Mouse (Mus musculus): ENCODE data around the gene Ppp1r12b. TPM values are rescaled to one million over a fixed set of nuclear protein-coding genes. Genes with fewer than 3 reads are reported as not detected.

Gene Ppp1r12b
- polyA plus RNA-seq, 1 experiment from 2014 or later = 7.6 TPM

GRCm38 (mm10) chr1:134753751-134754630 lies 201.8 kb downstream of the Ppp1r12b start:
- peaks cover 44% of the 10 kb centered on the region for H3K4me1 ChIP-seq (ENCODE audit: control insufficient read depth, insufficient read depth, low read length)
- H3K27ac ChIP-seq (ENCODE audit: low read depth, low read length) = peak overlapping the region; percentile 57
- 35% methylated on average over 13 of the region's 13 CpGs for WGBS
- no peak overlapping the region for H3K4me2 ChIP-seq (replicated peaks; ENCODE audit: low read depth, low read length)
- no peaks in the 10 kb centered on the region for H3K9me3 ChIP-seq (ENCODE audit: control insufficient read depth, low read length)
- no peaks in the 10 kb centered on the region for H3K27me3 ChIP-seq (ENCODE audit: control insufficient read depth, insufficient read depth, low read length)
- peak; percentile 47; the same call in 1 of the 2 replicates for ATAC-seq (ENCODE audit: low FRiP score, low TSS enrichment)
- no peak overlapping the region for H3K4me3 ChIP-seq (ENCODE audit: low read length)
- H3K9ac ChIP-seq (ENCODE audit: low read depth, low read length) = no peak overlapping the region
- H3K36me3 ChIP-seq (ENCODE audit: control insufficient read depth, insufficient read depth, low read length) = no peaks in the 10 kb centered on the region

- Histone ChIP-seq H3K36me3 (ENCODE audit: control insufficient read depth, insufficient read depth, low read length) (no peaks in the 10 kb centered on the region), H3K27ac (ENCODE audit: low read depth, low read length) (no peak overlapping the region), H3K9ac (ENCODE audit: low read depth, low read length) (no peak overlapping the region), H3K27me3 (ENCODE audit: control insufficient read depth, insufficient read depth, low read length) (no peaks in the 10 kb centered on the region), H3K9me3 (ENCODE audit: control insufficient read depth, low read length) (no peaks in the 10 kb centered on the region), H3K4me1 (ENCODE audit: control insufficient read depth, insufficient read depth, low read length) (peaks cover 45% of the 10 kb centered on the region), H3K4me3 (ENCODE audit: low read length) (no peak overlapping the region), H3K4me2 (replicated peaks; ENCODE audit: low read depth, low read length) (no peak overlapping the region)
- 89% methylated on average over 5 of the region's 5 CpGs for WGBS
- no peak for ATAC-seq (ENCODE audit: low FRiP score, low TSS enrichment)
Observed at GRCm38 (mm10) chr1:134752447-134752846, 203.3 kb downstream of the Ppp1r12b start.

GRCm38 (mm10) chr1:134749889-134750288 lies 205.9 kb downstream of the Ppp1r12b start:
- Histone ChIP-seq H3K4me2 (replicated peaks; ENCODE audit: low read depth, low read length) (no peak overlapping the region), H3K9me3 (ENCODE audit: control insufficient read depth, low read length) (no peaks in the 10 kb centered on the region), H3K4me3 (ENCODE audit: low read length) (no peak overlapping the region), H3K27ac (ENCODE audit: low read depth, low read length) (no peak overlapping the region), H3K27me3 (ENCODE audit: control insufficient read depth, insufficient read depth, low read length) (no peaks in the 10 kb centered on the region), H3K9ac (ENCODE audit: low read depth, low read length) (no peak overlapping the region), H3K36me3 (ENCODE audit: control insufficient read depth, insufficient read depth, low read length) (no peaks in the 10 kb centered on the region), H3K4me1 (ENCODE audit: control insufficient read depth, insufficient read depth, low read length) (peaks cover 29% of the 10 kb centered on the region)
- WGBS = 78% methylated on average over 7 of the region's 7 CpGs
- ATAC-seq (ENCODE audit: low FRiP score, low TSS enrichment) = no peak

- Histone ChIP-seq H3K36me3 (ENCODE audit: control insufficient read depth, insufficient read depth, low read length) (no peaks in the 10 kb centered on the region), H3K9me3 (ENCODE audit: control insufficient read depth, low read length) (no peaks in the 10 kb centered on the region), H3K4me1 (ENCODE audit: control insufficient read depth, insufficient read depth, low read length) (0 out of 2 replicates have a peak, but pooled peaks cover 6% of the 10 kb centered on the region), H3K9ac (ENCODE audit: low read depth, low read length) (no peak overlapping the region), H3K27ac (ENCODE audit: low read depth, low read length) (no peak overlapping the region), H3K27me3 (ENCODE audit: control insufficient read depth, insufficient read depth, low read length) (no peaks in the 10 kb centered on the region), H3K4me3 (ENCODE audit: low read length) (no peak overlapping the region), H3K4me2 (replicated peaks; ENCODE audit: low read depth, low read length) (peak overlapping the region; percentile 17; the same call in 1 of the 2 replicates)
- ATAC-seq (ENCODE audit: low FRiP score, low TSS enrichment) = no peak
- WGBS = 23% methylated on average over 23 of the region's 23 CpGs
Observed at GRCm38 (mm10) chr1:134747236-134748174, 208.2 kb downstream of the Ppp1r12b start.

- 58% methylated on average over 4 of the region's 6 CpGs for WGBS
- ATAC-seq (ENCODE audit: low FRiP score, low TSS enrichment) = no peak
- Histone ChIP-seq H3K27me3 (ENCODE audit: control insufficient read depth, insufficient read depth, low read length) (no peaks in the 10 kb centered on the region), H3K27ac (ENCODE audit: low read depth, low read length) (no peak overlapping the region), H3K36me3 (ENCODE audit: control insufficient read depth, insufficient read depth, low read length) (no peaks in the 10 kb centered on the region), H3K4me2 (replicated peaks; ENCODE audit: low read depth, low read length) (no peak overlapping the region), H3K4me1 (ENCODE audit: control insufficient read depth, insufficient read depth, low read length) (0 out of 2 replicates have a peak, but pooled peaks cover 3% of the 10 kb centered on the region), H3K9ac (ENCODE audit: low read depth, low read length) (no peak overlapping the region), H3K4me3 (ENCODE audit: low read length) (no peak overlapping the region), H3K9me3 (ENCODE audit: control insufficient read depth, low read length) (no peaks in the 10 kb centered on the region)
Observed at GRCm38 (mm10) chr1:134745648-134746047, 210.1 kb downstream of the Ppp1r12b start.

- Histone ChIP-seq H3K9me3 (ENCODE audit: control insufficient read depth, low read length) (no peaks in the 10 kb centered on the region), H3K4me1 (ENCODE audit: control insufficient read depth, insufficient read depth, low read length) (no peaks in the 10 kb centered on the region), H3K4me2 (replicated peaks; ENCODE audit: low read depth, low read length) (no peak overlapping the region), H3K36me3 (ENCODE audit: control insufficient read depth, insufficient read depth, low read length) (no peaks in the 10 kb centered on the region), H3K27ac (ENCODE audit: low read depth, low read length) (no peak overlapping the region), H3K4me3 (ENCODE audit: low read length) (no peak overlapping the region), H3K9ac (ENCODE audit: low read depth, low read length) (no peak overlapping the region), H3K27me3 (ENCODE audit: control insufficient read depth, insufficient read depth, low read length) (no peaks in the 10 kb centered on the region)
- WGBS = 78% methylated on average over 7 of the region's 7 CpGs
- no peak for ATAC-seq (ENCODE audit: low FRiP score, low TSS enrichment)
Observed at GRCm38 (mm10) chr1:134741946-134742661, 213.6 kb downstream of the Ppp1r12b start.

- H3K9ac ChIP-seq (ENCODE audit: low read depth, low read length) = no peak overlapping the region
- no peaks in the 10 kb centered on the region for H3K4me1 ChIP-seq (ENCODE audit: control insufficient read depth, insufficient read depth, low read length)
- H3K4me3 ChIP-seq (ENCODE audit: low read length) = no peak overlapping the region
- no peaks in the 10 kb centered on the region for H3K9me3 ChIP-seq (ENCODE audit: control insufficient read depth, low read length)
- H3K4me2 ChIP-seq (replicated peaks; ENCODE audit: low read depth, low read length) = no peak overlapping the region
- no peaks in the 10 kb centered on the region for H3K27me3 ChIP-seq (ENCODE audit: control insufficient read depth, insufficient read depth, low read length)
- H3K27ac ChIP-seq (ENCODE audit: low read depth, low read length) = no peak overlapping the region
- no peak for ATAC-seq (ENCODE audit: low FRiP score, low TSS enrichment)
- no peaks in the 10 kb centered on the region for H3K36me3 ChIP-seq (ENCODE audit: control insufficient read depth, insufficient read depth, low read length)
- 78% methylated on average over 6 of the region's 6 CpGs for WGBS
Observed at GRCm38 (mm10) chr1:134741433-134741832, 214.3 kb downstream of the Ppp1r12b start.

GRCm38 (mm10) chr1:134737463-134737862 lies 218.3 kb downstream of the Ppp1r12b start:
- ATAC-seq (ENCODE audit: low FRiP score, low TSS enrichment) = 0 out of 2 replicates have a peak, but pooled peaks have one; percentile 28
- Histone ChIP-seq H3K4me3 (ENCODE audit: low read length) (no peak overlapping the region), H3K27ac (ENCODE audit: low read depth, low read length) (no peak overlapping the region), H3K9me3 (ENCODE audit: control insufficient read depth, low read length) (no peaks in the 10 kb centered on the region), H3K27me3 (ENCODE audit: control insufficient read depth, insufficient read depth, low read length) (no peaks in the 10 kb centered on the region), H3K4me1 (ENCODE audit: control insufficient read depth, insufficient read depth, low read length) (no peaks in the 10 kb centered on the region), H3K36me3 (ENCODE audit: control insufficient read depth, insufficient read depth, low read length) (no peaks in the 10 kb centered on the region), H3K9ac (ENCODE audit: low read depth, low read length) (0 out of 2 replicates have a peak overlapping the region, but pooled peaks have one; percentile 18), H3K4me2 (replicated peaks; ENCODE audit: low read depth, low read length) (no peak overlapping the region)
- WGBS = 41% methylated on average over 9 of the region's 9 CpGs
